Mouse (Mus musculus) left cerebral cortex, adult 9 months (tissue): ENCODE measurements around the gene Cyp3a13.
"Not testable (repeated sequence)": the region's sequence is repeated elsewhere in the genome, so short reads cannot be mapped to it uniquely, and the experiment has no call there.

Experiments used
- DNase-seq, 2 experiments: peaks; one replicate each; pipeline ENCODE4 v3.0.0; 2022; ENCODE audit warnings: low spot score in 2 of 2

Gene Cyp3a13

GRCm38 (mm10) chr5:137872381-137872702 lies 49.1 kb downstream of the Cyp3a13 start:
- not testable (repeated sequence) for DNase-seq

GRCm38 (mm10) chr5:137871644-137872380 lies 49.6 kb downstream of the Cyp3a13 start, which contains the start of gene Pilrb2:
TSS of gene Pilrb2 (minus strand) at chr5:137871815.
- not testable (repeated sequence) for DNase-seq

GRCm38 (mm10) chr5:137868600-137868999 lies 52.8 kb downstream of the Cyp3a13 start:
- DNase-seq = not testable (repeated sequence)

- DNase-seq = not testable (repeated sequence)
Observed at GRCm38 (mm10) chr5:137864008-137864407, 57.4 kb downstream of the Cyp3a13 start.

GRCm38 (mm10) chr5:137857960-137858710 lies 63.3 kb downstream of the Cyp3a13 start, which contains the start of gene Pilrb1:
TSS of gene Pilrb1 (minus strand) at chr5:137858106.
- DNase-seq = not testable (repeated sequence)

- DNase-seq = not testable (repeated sequence)
Observed at GRCm38 (mm10) chr5:137856870-137857269, 64.5 kb downstream of the Cyp3a13 start.

- DNase-seq = not testable (repeated sequence)
Observed at GRCm38 (mm10) chr5:137854907-137855306, 66.5 kb downstream of the Cyp3a13 start.

- not testable (repeated sequence) for DNase-seq
Observed at GRCm38 (mm10) chr5:137850313-137850712, 71.1 kb downstream of the Cyp3a13 start.
